Mouse (Mus musculus): ENCODE results near the gene Tmem192. TPM values are rescaled to one million over a fixed set of nuclear protein-coding genes. Genes with fewer than 3 reads are reported as not detected.
"Not testable (repeated sequence)": the region's sequence is repeated elsewhere in the genome, so short reads cannot be mapped to it uniquely, and the experiment has no call there.

Gene Tmem192
- polyA plus RNA-seq, 1 experiment from 2014 or later, result 56.9 TPM

DNA sequence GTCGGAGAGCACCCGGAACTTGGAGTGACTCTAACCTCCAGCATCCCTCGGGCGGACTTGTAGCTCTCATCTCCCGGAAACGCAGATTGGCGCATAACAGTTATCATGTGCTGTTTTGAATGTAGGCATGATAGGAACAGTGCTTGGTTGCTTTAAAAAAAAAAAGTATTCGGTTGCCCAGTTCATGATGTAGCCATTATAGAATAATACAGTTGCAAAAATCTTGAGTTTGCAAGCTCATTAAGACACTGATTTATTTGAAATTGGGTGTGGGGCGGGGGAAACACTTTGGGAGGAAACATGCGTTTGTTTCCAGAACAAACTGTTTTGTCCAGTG, 681 bp downstream of the Tmem192 start:
- no peaks in the 10 kb centered on the region for H3K4me1 ChIP-seq (ENCODE audit: control insufficient read depth, insufficient read depth, low read length)
- no peaks in the 10 kb centered on the region for H3K9me3 ChIP-seq (ENCODE audit: control insufficient read depth, low read length)
- H3K4me2 ChIP-seq (ENCODE audit: low read depth, low read length), result peak overlapping the region; percentile 44
- no peak for ATAC-seq
- peak overlapping the region; percentile 80 for H3K9ac ChIP-seq (ENCODE audit: low read depth, low read length)
- H3K4me3 ChIP-seq (ENCODE audit: low read length), result peak overlapping the region; percentile 80
- peak overlapping the region; percentile 91 for H3K27ac ChIP-seq (ENCODE audit: low read length)
- H3K36me3 ChIP-seq (ENCODE audit: control insufficient read depth, insufficient read depth, low read length), result no peaks in the 10 kb centered on the region
- no peaks in the 10 kb centered on the region; the same call in 1 of the 2 replicates for H3K27me3 ChIP-seq (replicated peaks; ENCODE audit: control insufficient read depth, insufficient read depth, low read length)
- 7% methylated on average over 10 of the region's 10 CpGs for WGBS

- H3K9ac ChIP-seq (ENCODE audit: low read depth, low read length), result no peak overlapping the region
- WGBS, result 81% methylated on average over 1 of the region's 1 CpGs
- ATAC-seq, result no peak
These were observed 1.4 kb downstream of the Tmem192 start for GRCm38 (mm10) chr8:64948371-64948770.

GRCm38 (mm10) chr8:64952101-64952500, 5.1 kb downstream of the Tmem192 start:
- no peaks in the 10 kb centered on the region for H3K9me3 ChIP-seq (ENCODE audit: control insufficient read depth, low read length)
- ATAC-seq, result no peak
- no peak overlapping the region for H3K4me3 ChIP-seq (ENCODE audit: low read length)
- no peak overlapping the region for H3K27ac ChIP-seq (ENCODE audit: low read length)
- H3K9ac ChIP-seq (ENCODE audit: low read depth, low read length), result no peak overlapping the region
- no peaks in the 10 kb centered on the region for H3K36me3 ChIP-seq (ENCODE audit: control insufficient read depth, insufficient read depth, low read length)
- H3K4me2 ChIP-seq (ENCODE audit: low read depth, low read length), result no peak overlapping the region
- H3K4me1 ChIP-seq (ENCODE audit: control insufficient read depth, insufficient read depth, low read length), result no peaks in the 10 kb centered on the region
- no peaks in the 10 kb centered on the region for H3K27me3 ChIP-seq (replicated peaks; ENCODE audit: control insufficient read depth, insufficient read depth, low read length)
- WGBS, result 89% methylated on average over 6 of the region's 6 CpGs

More at GRCm38 (mm10) chr8:64948371-64948770, 1.4 kb downstream of the Tmem192 start:
- H3K4me3 ChIP-seq (ENCODE audit: low read length), result no peak overlapping the region
- H3K9me3 ChIP-seq (ENCODE audit: control insufficient read depth, low read length), result no peaks in the 10 kb centered on the region
- H3K4me1 ChIP-seq (ENCODE audit: control insufficient read depth, insufficient read depth, low read length), result no peaks in the 10 kb centered on the region
- no peak overlapping the region for H3K27ac ChIP-seq (ENCODE audit: low read length)
- no peak overlapping the region for H3K4me2 ChIP-seq (ENCODE audit: low read depth, low read length)
- H3K27me3 ChIP-seq (replicated peaks; ENCODE audit: control insufficient read depth, insufficient read depth, low read length), result no peaks in the 10 kb centered on the region
- H3K36me3 ChIP-seq (ENCODE audit: control insufficient read depth, insufficient read depth, low read length), result no peaks in the 10 kb centered on the region

DNA sequence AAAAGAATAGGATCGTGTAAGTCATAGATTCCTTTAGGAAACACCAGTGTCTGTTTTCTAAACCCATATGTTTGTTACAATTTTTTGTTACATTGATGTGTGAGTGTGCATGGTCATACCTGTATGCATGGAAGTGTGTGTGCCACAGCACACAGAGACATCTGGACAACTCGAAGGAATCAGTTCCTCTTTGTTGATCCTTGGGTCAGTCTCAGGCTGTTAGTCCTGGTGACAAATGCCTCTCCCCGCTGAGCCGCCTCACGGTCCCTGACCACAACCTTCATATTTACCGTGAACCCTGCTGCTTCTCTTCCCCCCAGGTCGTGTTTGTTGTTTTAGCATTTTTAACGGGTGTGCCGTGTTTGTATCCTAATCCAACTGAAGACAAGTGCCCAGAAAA, 12.0 kb downstream of the Tmem192 start:
- no peaks in the 10 kb centered on the region for H3K27me3 ChIP-seq (replicated peaks; ENCODE audit: control insufficient read depth, insufficient read depth, low read length)
- H3K9ac ChIP-seq (ENCODE audit: low read depth, low read length), result no peak overlapping the region
- no peak overlapping the region for H3K4me3 ChIP-seq (ENCODE audit: low read length)
- no peak overlapping the region for H3K4me2 ChIP-seq (ENCODE audit: low read depth, low read length)
- H3K27ac ChIP-seq (ENCODE audit: low read length), result no peak overlapping the region
- H3K9me3 ChIP-seq (ENCODE audit: control insufficient read depth, low read length), result no peaks in the 10 kb centered on the region
- ATAC-seq, result no peak
- H3K36me3 ChIP-seq (ENCODE audit: control insufficient read depth, insufficient read depth, low read length), result peaks cover 9% of the 10 kb centered on the region; the same call in 1 of the 2 replicates
- WGBS, result 85% methylated on average over 9 of the region's 9 CpGs
- no peaks in the 10 kb centered on the region for H3K4me1 ChIP-seq (ENCODE audit: control insufficient read depth, insufficient read depth, low read length)

- H3K9me3 ChIP-seq (ENCODE audit: control insufficient read depth, low read length), result no peaks in the 10 kb centered on the region
- no peak overlapping the region for H3K9ac ChIP-seq (ENCODE audit: low read depth, low read length)
- H3K4me3 ChIP-seq (ENCODE audit: low read length), result no peak overlapping the region
- no peak overlapping the region for H3K4me2 ChIP-seq (ENCODE audit: low read depth, low read length)
- no peaks in the 10 kb centered on the region for H3K4me1 ChIP-seq (ENCODE audit: control insufficient read depth, insufficient read depth, low read length)
- H3K36me3 ChIP-seq (ENCODE audit: control insufficient read depth, insufficient read depth, low read length), result peaks cover 12% of the 10 kb centered on the region; the same call in 1 of the 2 replicates
- H3K27ac ChIP-seq (ENCODE audit: low read length), result no peak overlapping the region
- no peak for ATAC-seq
- H3K27me3 ChIP-seq (replicated peaks; ENCODE audit: control insufficient read depth, insufficient read depth, low read length), result no peaks in the 10 kb centered on the region
These were observed 15.9 kb downstream of the Tmem192 start for GRCm38 (mm10) chr8:64962836-64963235.

DNA sequence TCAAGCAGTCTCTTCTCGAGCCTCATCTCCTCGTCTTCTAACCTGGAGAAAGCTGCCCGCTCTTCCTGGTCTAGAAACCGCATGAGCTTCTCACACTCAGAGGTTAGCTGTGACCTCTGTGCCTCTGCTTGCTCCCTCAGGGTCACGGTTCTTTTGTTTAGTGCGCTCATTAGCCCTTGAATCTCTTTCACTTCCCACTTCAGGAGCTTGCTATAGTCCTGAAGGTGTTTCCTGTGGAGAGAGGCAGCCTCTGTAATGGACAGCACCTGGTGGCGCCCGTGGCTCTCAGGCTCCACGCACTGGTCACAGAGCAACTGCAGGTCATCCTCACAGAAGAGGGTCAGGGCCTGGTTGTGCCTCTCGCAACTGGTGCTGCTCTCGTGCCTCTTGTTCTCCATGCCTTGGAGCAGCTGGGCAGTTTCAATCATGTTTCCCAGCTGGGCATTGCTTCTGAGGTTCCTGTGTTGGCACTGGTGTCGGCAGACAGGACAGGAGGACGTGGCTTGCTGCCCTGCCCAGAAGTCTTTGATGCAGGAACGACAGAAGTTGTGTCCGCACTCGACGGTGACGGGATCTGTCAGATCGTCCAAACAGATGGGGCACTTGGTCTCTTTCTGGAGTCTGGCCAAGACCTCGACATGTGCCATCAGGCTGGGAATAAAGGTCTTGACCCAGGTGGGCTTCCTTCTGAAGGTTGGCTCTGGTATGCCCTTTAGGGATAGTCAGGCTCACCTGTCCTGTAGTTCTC, 36.3 kb downstream of the Tmem192 start:
- ATAC-seq, result no peak
- 73% methylated on average over 20 of the region's 20 CpGs for WGBS

DNA sequence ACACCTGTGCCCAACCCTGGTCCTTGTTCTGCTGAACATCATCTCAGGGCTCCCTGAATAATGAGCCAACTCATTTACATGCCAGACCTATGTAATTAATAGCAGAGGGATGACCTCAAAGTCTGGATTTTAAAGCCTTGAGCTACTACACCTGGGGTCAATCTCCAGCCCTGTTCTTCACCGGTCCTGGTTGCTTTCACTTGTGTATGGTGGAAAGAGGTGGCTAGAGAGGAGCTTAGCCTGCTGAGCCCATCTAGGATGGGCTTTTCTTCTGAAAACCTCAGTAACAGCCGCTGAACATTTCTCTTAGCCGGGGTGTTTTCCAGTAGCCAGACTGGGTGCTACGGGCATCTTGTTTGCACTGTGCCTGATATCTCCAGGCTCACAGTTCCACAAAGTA, 40.7 kb downstream of the Tmem192 start, which contains the start of gene Trim75:
TSS of gene Trim75 (minus strand) at position 101 of the 400 bp plus-strand sequence.
- H3K4me1 ChIP-seq (ENCODE audit: control insufficient read depth, insufficient read depth, low read length), result no peaks in the 10 kb centered on the region
- no peaks in the 10 kb centered on the region for H3K27me3 ChIP-seq (replicated peaks; ENCODE audit: control insufficient read depth, insufficient read depth, low read length)
- no peak within 1 kb of the TSS for H3K4me3 ChIP-seq (ENCODE audit: low read length)
- no peaks in the 10 kb centered on the region for H3K36me3 ChIP-seq (ENCODE audit: control insufficient read depth, insufficient read depth, low read length)
- H3K27ac ChIP-seq (ENCODE audit: low read length), result no peak within 1 kb of the TSS
- WGBS, result 91% methylated on average over 4 of the region's 4 CpGs
- no peak within 1 kb of the TSS for H3K9ac ChIP-seq (ENCODE audit: low read depth, low read length)
- no peak within 1 kb of the TSS for H3K4me2 ChIP-seq (ENCODE audit: low read depth, low read length)
- H3K9me3 ChIP-seq (ENCODE audit: control insufficient read depth, low read length), result no peaks in the 10 kb centered on the region
- ATAC-seq, result no peak

More for the DNA sequence above, 36.3 kb downstream of the Tmem192 start:
- no peaks in the 10 kb centered on the region for H3K27me3 ChIP-seq (replicated peaks; ENCODE audit: control insufficient read depth, insufficient read depth, low read length)
- H3K9ac ChIP-seq (ENCODE audit: low read depth, low read length), result no peak overlapping the region
- no peak overlapping the region for H3K4me3 ChIP-seq (ENCODE audit: low read length)
- no peaks in the 10 kb centered on the region for H3K9me3 ChIP-seq (ENCODE audit: control insufficient read depth, low read length)
- no peaks in the 10 kb centered on the region for H3K36me3 ChIP-seq (ENCODE audit: control insufficient read depth, insufficient read depth, low read length)
- H3K27ac ChIP-seq (ENCODE audit: low read length), result no peak overlapping the region
- H3K4me2 ChIP-seq (ENCODE audit: low read depth, low read length), result no peak overlapping the region
- no peaks in the 10 kb centered on the region for H3K4me1 ChIP-seq (ENCODE audit: control insufficient read depth, insufficient read depth, low read length)

DNA sequence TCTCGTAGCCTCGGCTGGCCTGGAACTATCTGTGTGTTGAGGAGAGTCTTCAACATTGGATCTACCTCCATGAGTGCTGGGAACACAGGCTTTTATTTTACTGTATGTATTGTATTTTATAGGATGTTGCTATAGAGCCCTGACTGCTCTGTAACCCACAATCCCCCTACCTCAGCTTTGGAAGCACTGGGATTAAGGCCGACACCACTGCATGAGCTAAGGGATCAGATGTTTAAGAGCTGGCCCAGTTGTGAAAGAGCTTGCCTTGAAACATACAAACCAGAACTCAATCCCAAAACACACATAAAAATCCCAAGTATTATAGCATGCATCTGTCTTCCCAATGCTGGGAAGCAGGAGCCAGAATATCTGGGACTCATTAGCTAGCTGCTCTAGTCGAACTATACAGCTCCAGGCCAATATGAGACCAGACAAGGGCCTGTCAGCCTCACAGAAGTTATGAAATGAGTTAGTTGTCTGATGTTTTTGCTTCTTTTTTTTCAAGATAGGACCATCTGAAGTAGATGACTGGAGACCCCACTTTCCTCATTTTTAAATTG, 51.9 kb downstream of the Tmem192 start:
- Histone ChIP-seq H3K4me2 (ENCODE audit: low read depth, low read length) (no peak overlapping the region), H3K4me3 (ENCODE audit: low read length) (no peak overlapping the region), H3K27ac (ENCODE audit: low read length) (no peak overlapping the region), H3K36me3 (ENCODE audit: control insufficient read depth, insufficient read depth, low read length) (no peaks in the 10 kb centered on the region), H3K4me1 (ENCODE audit: control insufficient read depth, insufficient read depth, low read length) (no peaks in the 10 kb centered on the region), H3K9ac (ENCODE audit: low read depth, low read length) (no peak overlapping the region), H3K27me3 (replicated peaks; ENCODE audit: control insufficient read depth, insufficient read depth, low read length) (no peaks in the 10 kb centered on the region), H3K9me3 (ENCODE audit: control insufficient read depth, low read length) (no peaks in the 10 kb centered on the region)
- 85% methylated on average over 4 of the region's 4 CpGs for WGBS
- no peak for ATAC-seq

DNA sequence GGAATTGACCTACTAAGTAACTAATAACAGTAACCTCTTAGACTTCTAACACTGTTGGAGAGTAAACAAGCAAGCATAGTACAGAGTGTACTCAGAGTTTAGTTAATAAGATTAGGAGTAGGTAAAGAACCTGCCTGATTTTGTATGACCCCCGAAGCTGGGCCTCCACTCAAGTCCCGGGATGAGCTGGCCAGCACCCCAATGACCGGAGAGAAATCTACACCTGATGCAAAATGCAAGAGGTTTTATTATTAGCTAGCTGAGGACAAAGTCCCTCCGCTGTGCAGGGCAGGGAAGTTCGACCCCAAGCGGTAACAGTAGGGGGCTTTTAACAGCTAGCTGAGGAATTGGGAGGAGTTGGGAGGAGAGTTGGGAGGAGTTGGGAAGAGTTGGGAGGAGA, 60.6 kb downstream of the Tmem192 start:
- H3K9me3 ChIP-seq (ENCODE audit: control insufficient read depth, low read length); H3K4me1 ChIP-seq (ENCODE audit: control insufficient read depth, insufficient read depth, low read length); H3K9ac ChIP-seq (ENCODE audit: low read depth, low read length); H3K27me3 ChIP-seq (replicated peaks; ENCODE audit: control insufficient read depth, insufficient read depth, low read length); H3K4me2 ChIP-seq (ENCODE audit: low read depth, low read length); H3K4me3 ChIP-seq (ENCODE audit: low read length); H3K36me3 ChIP-seq (ENCODE audit: control insufficient read depth, insufficient read depth, low read length); ATAC-seq; H3K27ac ChIP-seq (ENCODE audit: low read length): not testable (repeated sequence)
- 82% methylated on average over 6 of the region's 6 CpGs for WGBS
